Mouse (Mus musculus) intestine, embryonic 14.5 days (tissue): ENCODE measurements around the gene Tmem79. TPM values are rescaled to one million over a fixed set of nuclear protein-coding genes. Genes with fewer than 3 reads are reported as not detected.
"Not testable (repeated sequence)": the region's sequence is repeated elsewhere in the genome, so short reads cannot be mapped to it uniquely, and the experiment has no call there.

Experiments used
- ATAC-seq: fragments of 200-750 bp; cut with Nextera tagmentation; replicated peaks from 2 replicates; pipeline ENCODE4 v1.8.0; 2017; ENCODE audit warnings: low read depth, moderate number of reproducible peaks, moderate TSS enrichment, moderate library complexity; ENCODE audit not compliant: low FRiP score, low TSS enrichment
- DNase-seq: peaks from one replicate; pipeline ENCODE4 v3.0.0-alpha.2; 2018; ENCODE audit warnings: low spot score
- H3K27ac ChIP-seq: fragments of 300-500 bp; sonication (generic); 2 replicates; pipeline ENCODE4 v1.5.1; 2014; ENCODE audit warnings: low read depth, mild to moderate bottlenecking, control low read depth
- H3K27me3 ChIP-seq: fragments of 300-500 bp; sonication (generic); replicated peaks from 2 replicates; pipeline ENCODE4 v1.6.1; 2014; ENCODE audit warnings: low read length, control low read depth; ENCODE audit not compliant: control insufficient read depth, insufficient read depth
- H3K36me3 ChIP-seq: fragments of 300-500 bp; sonication (generic); 2 replicates; pipeline ENCODE4 v1.6.1; 2014; ENCODE audit warnings: low read length, control low read depth; ENCODE audit not compliant: control insufficient read depth, insufficient read depth
- H3K4me1 ChIP-seq: fragments of 300-500 bp; sonication (generic); replicated peaks from 2 replicates; pipeline ENCODE4 v1.6.1; 2014; ENCODE audit warnings: low read length, control low read depth, mixed read lengths; ENCODE audit not compliant: control insufficient read depth, insufficient read depth
- H3K4me2 ChIP-seq: fragments of 300-500 bp; sonication (generic); 2 replicates; pipeline ENCODE4 v1.6.1; 2014; ENCODE audit warnings: low read length
- H3K4me3 ChIP-seq: fragments of 300-500 bp; sonication (generic); 2 replicates; pipeline ENCODE4 v1.5.1; 2014; ENCODE audit warnings: low read depth, low read length, control low read depth, mixed read lengths
- H3K9ac ChIP-seq: fragments of 300-500 bp; sonication (generic); 2 replicates; pipeline ENCODE4 v1.6.1; 2014; ENCODE audit warnings: mild to moderate bottlenecking, low read length
- H3K9me3 ChIP-seq: fragments of 300-500 bp; sonication (generic); 2 replicates; pipeline ENCODE4 v1.6.1; 2016; ENCODE audit warnings: low read length, control low read depth; ENCODE audit not compliant: control insufficient read depth
- WGBS: fragments of 180-500 bp; shearing (Covaris S2); extraction: QIAGEN DNeasy Blood & Tissue Kit; methylation state at CpG from one replicate; pipeline ENCODE4 v1.1.7; 2014; 5-methylcytosine and 5-hydroxymethylcytosine counted together
- polyA plus RNA-seq: library from polyadenylated mRNA; unstranded; fragments of >200 nt; fragmentation: Nextera tagmentation; extraction: Ambion mirVana; gene quantifications from 2 replicates; pipeline ENCODE4 v1.2.1, GENCODE M21; 2014

The Tmem79 gene
- polyA plus RNA-seq, 1 experiment from 2014 or later, result 17.3 TPM

DNA sequence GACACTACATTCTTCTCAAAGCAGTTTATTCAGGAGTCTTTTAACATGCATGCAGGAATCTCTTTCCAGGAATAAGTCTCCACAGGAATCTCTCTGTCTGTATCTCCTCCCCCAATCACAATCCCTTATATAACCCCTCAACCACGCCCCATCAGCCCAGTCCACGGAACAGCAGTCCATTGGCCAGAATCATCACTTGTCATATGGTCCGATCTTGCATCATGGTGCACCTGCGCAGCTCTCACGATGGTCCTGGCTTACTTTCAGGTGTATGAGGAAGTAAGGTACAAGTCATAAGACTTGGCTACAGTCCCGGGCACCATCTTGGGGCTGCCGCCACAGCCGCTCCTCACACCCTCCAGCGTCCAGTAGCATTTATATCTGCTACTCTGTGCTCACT, 36.7 kb upstream of the Tmem79 start, which contains the start of gene Bglap3:
Gene Bglap3 (minus strand): TSS at position 101 of the 400 bp plus-strand sequence.
- H3K4me2 ChIP-seq, DNase-seq, H3K36me3 ChIP-seq, H3K4me3 ChIP-seq, H3K4me1 ChIP-seq, H3K9ac ChIP-seq, H3K9me3 ChIP-seq, H3K27ac ChIP-seq, H3K27me3 ChIP-seq, ATAC-seq: not testable (repeated sequence)
- 93% methylated on average over 9 of the region's 9 CpGs for WGBS

- not testable (repeated sequence) for H3K36me3 ChIP-seq, H3K27ac ChIP-seq, DNase-seq, H3K4me2 ChIP-seq, H3K4me1 ChIP-seq, H3K4me3 ChIP-seq, H3K9ac ChIP-seq, ATAC-seq, H3K9me3 ChIP-seq
- 90% methylated on average over 7 of the region's 7 CpGs for WGBS
- peaks cover 16% of the 10 kb centered on the region for H3K27me3 ChIP-seq
Observed at GRCm38 (mm10) chr3:88368511-88368910, 32.6 kb upstream of the Tmem79 start.

GRCm38 (mm10) chr3:88367517-88367916, 31.6 kb upstream of the Tmem79 start:
- not testable (repeated sequence) for H3K9me3 ChIP-seq, H3K36me3 ChIP-seq, H3K4me2 ChIP-seq, DNase-seq, H3K27ac ChIP-seq, H3K4me3 ChIP-seq, ATAC-seq, H3K4me1 ChIP-seq, H3K9ac ChIP-seq
- H3K27me3 ChIP-seq, result peaks cover 16% of the 10 kb centered on the region
- WGBS, result 57% methylated on average over 3 of the region's 7 CpGs

- peak; percentile 62 for ATAC-seq
- 4% methylated on average over 18 of the region's 22 CpGs for WGBS
- not testable (repeated sequence) for H3K36me3 ChIP-seq, H3K27ac ChIP-seq, H3K9ac ChIP-seq, H3K9me3 ChIP-seq, H3K4me1 ChIP-seq, DNase-seq, H3K4me3 ChIP-seq
- Histone ChIP-seq H3K27me3 (peaks cover 16% of the 10 kb centered on the region), H3K4me2 (peak overlapping the region; percentile 32)
Observed at GRCm38 (mm10) chr3:88366830-88367428, 31.0 kb upstream of the Tmem79 start.

DNA sequence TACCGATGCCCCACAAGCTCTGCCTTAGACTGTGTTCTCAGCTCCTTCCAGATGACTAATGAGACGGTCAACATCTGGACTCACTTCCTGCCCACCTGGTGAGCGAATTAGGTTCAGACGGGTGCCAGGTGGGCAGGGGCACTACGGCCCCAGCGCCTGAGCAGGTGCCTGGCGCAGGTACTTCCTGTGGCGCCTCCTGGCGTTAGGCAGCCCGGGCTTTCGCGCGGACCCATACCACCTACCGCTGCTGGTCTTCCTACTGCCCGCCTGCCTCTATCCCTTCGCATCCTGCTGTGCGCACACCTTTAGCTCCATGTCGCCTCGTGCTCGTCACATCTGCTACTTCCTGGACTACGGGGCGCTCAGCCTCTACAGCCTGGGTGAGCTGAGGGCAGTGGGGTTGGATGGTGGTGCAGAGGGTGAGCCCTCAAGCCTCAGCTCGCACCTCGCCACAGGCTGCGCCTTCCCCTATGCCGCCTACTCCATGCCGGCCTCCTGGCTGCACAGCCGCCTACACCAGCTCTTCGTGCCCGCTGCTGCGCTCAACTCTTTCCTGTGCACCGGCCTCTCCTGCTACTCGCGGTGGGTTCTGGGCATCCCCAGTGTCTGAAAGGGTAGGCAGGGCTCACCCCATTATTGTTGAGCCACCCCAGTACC, 29.9 kb upstream of the Tmem79 start:
- Histone ChIP-seq H3K4me2 (no peak overlapping the region), H3K27me3 (peaks cover 16% of the 10 kb centered on the region), H3K4me3 (no peak overlapping the region), H3K27ac (no peak overlapping the region), H3K36me3 (peaks cover 20% of the 10 kb centered on the region), H3K9ac (no peak overlapping the region), H3K4me1 (0 out of 2 replicates have a peak, but pooled peaks cover 4% of the 10 kb centered on the region), H3K9me3 (peaks cover 4% of the 10 kb centered on the region; the same call in 1 of the 2 replicates)
- 36% methylated on average over 34 of the region's 34 CpGs for WGBS
- 0 out of 2 replicates have a peak, but pooled peaks have one; percentile 7 for ATAC-seq
- no peak for DNase-seq

GRCm38 (mm10) chr3:88364337-88364736, 28.4 kb upstream of the Tmem79 start, which contains the start of gene Paqr6:
Gene Paqr6, plus strand, starts transcription at chr3:88364584.
- peaks cover 35% of the 10 kb centered on the region for H3K36me3 ChIP-seq
- H3K4me2 ChIP-seq, result peak within 1 kb of the TSS; percentile 12; the same call in 1 of the 2 replicates
- peak; percentile 76 for DNase-seq
- ATAC-seq, result no peak
- 0 out of 2 replicates have a peak, but pooled peaks cover 4% of the 10 kb centered on the region for H3K4me1 ChIP-seq
- no peak within 1 kb of the TSS for H3K27ac ChIP-seq
- 1% methylated on average over 16 of the region's 16 CpGs for WGBS
- H3K4me3 ChIP-seq, result no peak within 1 kb of the TSS
- no peak within 1 kb of the TSS for H3K9ac ChIP-seq
- no peaks in the 10 kb centered on the region for H3K9me3 ChIP-seq
- H3K27me3 ChIP-seq, result peaks cover 16% of the 10 kb centered on the region

DNA sequence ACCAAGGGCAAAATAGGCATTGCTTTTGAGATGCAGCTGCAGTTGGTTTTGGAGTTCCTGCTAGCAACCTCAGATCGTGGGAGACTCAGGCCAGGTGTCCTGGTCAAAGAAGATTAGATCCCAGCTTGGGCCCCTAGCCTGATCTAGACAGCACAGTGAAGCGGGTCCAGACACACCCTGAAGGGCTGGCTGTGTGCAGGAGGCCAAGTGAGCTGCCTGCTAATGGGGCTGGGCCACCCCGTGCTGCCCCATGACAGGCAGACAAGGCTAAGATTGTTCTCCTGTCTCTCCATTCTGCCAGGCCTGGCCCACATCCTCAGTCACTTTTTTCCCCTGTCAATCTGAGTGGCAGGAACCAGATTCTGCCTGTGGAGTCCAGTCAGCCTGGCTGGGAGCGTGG, 27.8 kb upstream of the Tmem79 start:
- Histone ChIP-seq H3K9me3 (no peaks in the 10 kb centered on the region), H3K36me3 (peaks cover 41% of the 10 kb centered on the region), H3K27me3 (peaks cover 16% of the 10 kb centered on the region), H3K4me1 (0 out of 2 replicates have a peak, but pooled peaks cover 4% of the 10 kb centered on the region), H3K9ac (no peak overlapping the region), H3K4me2 (no peak overlapping the region), H3K27ac (no peak overlapping the region), H3K4me3 (no peak overlapping the region)
- ATAC-seq, result 0 out of 2 replicates have a peak, but pooled peaks have one; percentile 20
- peak; percentile 55 for DNase-seq
- WGBS, result 52% methylated on average over 4 of the region's 4 CpGs

- Histone ChIP-seq H3K9ac (no peak overlapping the region), H3K9me3 (no peaks in the 10 kb centered on the region), H3K36me3 (peaks cover 60% of the 10 kb centered on the region), H3K27me3 (peaks cover 16% of the 10 kb centered on the region), H3K4me3 (no peak overlapping the region), H3K4me2 (no peak overlapping the region), H3K27ac (no peak overlapping the region), H3K4me1 (0 out of 2 replicates have a peak, but pooled peaks cover 4% of the 10 kb centered on the region)
- no peak for DNase-seq
- WGBS, result 82% methylated on average over 2 of the region's 2 CpGs
- ATAC-seq, result no peak
Observed at GRCm38 (mm10) chr3:88361612-88362313, 25.8 kb upstream of the Tmem79 start.
